Mouse (Mus musculus) B cell, adult (primary cell): Measurements from ENCODE around the gene Elf1. TPM values are rescaled to one million over a fixed set of nuclear protein-coding genes. Genes with fewer than 3 reads are reported as not detected.

Experiments
- total RNA-seq: library from RNA; stranded (reverse); gene quantifications from 4 replicates; pipeline ENCODE4 v1.2.4, GENCODE M21; 2023; ENCODE audit not compliant: inconsistent age

The Elf1 gene
- 182 to 193 TPM (median 191 TPM) in 4 replicates for total RNA-seq

GRCm38 (mm10) chr14:79480624-79481338 is at the start of gene Elf1:
Gene Elf1, plus strand, starts transcription at chr14:79481194.

GRCm38 (mm10) chr14:79451681-79452590 is 29.1 kb upstream of the Elf1 start, which contains the start of gene Kbtbd6:
Gene Kbtbd6, plus strand, starts transcription at chr14:79451835.

DNA sequence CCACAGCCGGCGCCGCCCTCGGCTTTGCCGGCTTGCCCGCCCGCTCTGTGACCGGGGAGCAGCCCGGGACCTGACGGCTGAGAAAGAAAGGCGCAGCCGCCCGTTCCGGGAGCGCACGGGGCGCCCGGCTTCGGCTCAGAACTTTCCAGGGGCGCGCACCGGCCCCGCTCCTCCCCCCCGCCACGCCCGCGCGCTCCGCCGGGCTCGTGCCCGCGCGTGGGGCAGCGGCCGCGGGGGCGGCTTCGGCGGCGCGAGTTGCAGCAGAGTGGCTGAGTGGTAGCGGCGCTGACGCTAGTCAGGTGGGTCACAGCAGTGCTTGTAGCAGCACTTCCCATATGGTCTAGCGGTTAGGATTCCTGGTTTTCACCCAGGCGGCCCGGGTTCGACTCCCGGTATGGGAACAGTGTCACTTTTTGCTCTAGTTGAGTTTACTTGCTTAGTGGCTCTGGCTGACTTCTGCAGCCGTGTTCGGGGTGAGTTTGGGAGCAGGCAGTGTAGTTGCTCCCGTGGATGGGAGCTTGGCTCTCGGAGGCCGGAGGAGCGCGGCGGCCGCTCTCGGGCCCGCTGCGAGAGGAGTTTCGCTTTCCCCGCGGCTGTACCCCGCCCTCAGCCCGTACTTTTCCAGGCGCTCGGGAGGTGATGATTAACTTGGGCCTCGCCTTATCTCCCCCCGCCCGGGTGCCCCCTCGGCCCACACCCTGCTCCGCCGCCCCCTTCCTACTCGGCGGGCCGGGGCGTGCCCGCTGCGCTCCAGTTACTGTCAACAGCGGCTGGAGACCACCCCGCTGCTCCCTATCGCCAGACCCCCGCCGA is 551 bp downstream of the Elf1 start, which contains the start of gene Wbp4:
Gene Wbp4, minus strand, starts transcription at position 182 of the 813 bp plus-strand sequence.

DNA sequence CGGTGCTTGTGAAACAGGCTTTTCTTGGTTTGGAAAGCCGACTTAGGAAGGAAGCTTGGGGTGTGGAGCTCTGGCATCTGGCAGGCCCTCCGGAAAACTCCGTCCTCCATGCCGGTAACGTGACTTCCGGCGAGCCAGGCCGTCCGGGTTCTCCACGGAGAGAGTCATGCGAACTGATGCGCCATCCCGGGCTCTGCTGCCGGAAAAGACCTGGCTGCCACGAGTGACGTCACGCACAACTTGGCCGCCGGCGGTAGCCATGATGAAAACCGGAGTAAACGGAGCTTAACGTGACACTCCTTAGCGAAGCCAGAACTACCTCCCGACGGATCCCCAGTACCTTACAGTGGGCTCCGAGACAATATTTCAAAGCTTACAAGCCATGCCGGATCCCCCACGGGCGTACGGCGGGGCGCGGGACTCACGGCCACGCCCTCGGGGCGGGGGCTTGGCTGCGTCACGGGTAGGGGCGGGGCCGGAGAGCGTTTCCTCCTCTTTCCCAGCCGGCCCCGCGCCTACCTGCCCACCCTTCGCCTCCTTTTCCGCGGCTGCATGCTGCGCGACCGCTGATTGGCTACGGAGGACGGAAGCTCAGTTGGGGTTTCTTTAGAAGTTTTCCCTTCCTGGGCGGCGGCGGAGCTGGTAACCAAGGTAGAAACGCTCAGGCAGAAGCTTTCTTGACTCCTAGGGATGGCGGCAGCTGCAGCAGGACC is 106.3 kb downstream of the Elf1 start, which contains the start of gene Sugt1:
Gene Sugt1, plus strand, starts transcription at position 553 of the 713 bp plus-strand sequence.

Other genes with a start within 250 kb of the Elf1 start
- not detected in 4 replicates for gene Zfp957, start 233.8 kb upstream of the Elf1 start, total RNA-seq
- 35.3 to 43.6 TPM (median 41.3 TPM) in 4 replicates for gene Rgcc, start 179.5 kb upstream of the Elf1 start, total RNA-seq
- gene Naa16, start 90.4 kb upstream of the Elf1 start, total RNA-seq, result 49.6 to 58.3 TPM (median 52.1 TPM) in 4 replicates
- 1.9 to 2.7 TPM (median 2.3 TPM) in 4 replicates for gene Mtrf1, start 83.4 kb upstream of the Elf1 start, total RNA-seq
- 14.9 to 18.1 TPM (median 15.9 TPM) in 4 replicates for gene Kbtbd7, start 54.7 kb upstream of the Elf1 start, total RNA-seq
- 0.24 to 0.90 TPM (median 0.45 TPM) in 3 of 4 replicates, not detected in the other for gene Kbtbd6, start 29.4 kb upstream of the Elf1 start, total RNA-seq
- 24.9 to 29.4 TPM (median 27.8 TPM) in 4 replicates for gene Wbp4, start 326 bp downstream of the Elf1 start, total RNA-seq
- 61.7 to 66.7 TPM (median 64.1 TPM) in 4 replicates for gene Sugt1, start 106.5 kb downstream of the Elf1 start, total RNA-seq
- gene Cnmd, start 181.0 kb downstream of the Elf1 start, total RNA-seq, result not detected in 4 replicates